Mouse (Mus musculus) ES-Bruce4 (cell line): ENCODE data around the gene Mrs2.

Source experiments
- CTCF ChIP-seq: IDR thresholded peaks from one replicate; pipeline ENCODE4 v1.8.1; 2011; ENCODE audit warnings: low read depth, low read length
- POLR2A ChIP-seq: IDR thresholded peaks from one replicate; pipeline ENCODE4 v1.8.1; 2011; ENCODE audit warnings: low read length; ENCODE audit not compliant: insufficient read depth

- no peak for TF ChIP-seq CTCF
- TF ChIP-seq POLR2A: no peak
Observed at GRCm38 (mm10) chr13:24981031-24981430, 39.1 kb downstream of the Mrs2 start.
